Mouse (Mus musculus) limb, embryonic 13.5 days (tissue): Measurements from ENCODE around the gene Tiparp. TPM values are rescaled to one million over a fixed set of nuclear protein-coding genes. Genes with fewer than 3 reads are reported as not detected.

ENCODE experiments used
- ATAC-seq: fragments of 200-750 bp; cut with Nextera tagmentation; 2 replicates; pipeline ENCODE4 v1.8.0; 2017; ENCODE audit warnings: low read depth, moderate number of reproducible peaks, moderate TSS enrichment; ENCODE audit not compliant: low FRiP score
- H3K27ac ChIP-seq: fragments of 300-500 bp; sonication (generic); 2 replicates; pipeline ENCODE4 v1.5.1; 2015; ENCODE audit warnings: inconsistent platforms, mild to moderate bottlenecking, moderate library complexity
- H3K27me3 ChIP-seq: fragments of 300-500 bp; sonication (generic); 2 replicates; pipeline ENCODE4 v1.6.1; 2015; ENCODE audit warnings: mild to moderate bottlenecking, inconsistent platforms
- H3K36me3 ChIP-seq: fragments of 300-500 bp; sonication (generic); 2 replicates; pipeline ENCODE4 v1.6.1; 2015; ENCODE audit warnings: inconsistent platforms, mild to moderate bottlenecking, moderate library complexity
- H3K4me1 ChIP-seq: fragments of 300-500 bp; sonication (generic); 2 replicates; pipeline ENCODE4 v1.6.1; 2015; ENCODE audit warnings: inconsistent platforms
- H3K4me2 ChIP-seq: fragments of 300-500 bp; sonication (generic); replicated peaks from 2 replicates; pipeline ENCODE4 v1.6.1; 2015; ENCODE audit warnings: inconsistent platforms, mild to moderate bottlenecking, moderate library complexity
- H3K4me3 ChIP-seq: fragments of 300-500 bp; sonication (generic); 2 replicates; pipeline ENCODE4 v1.5.1; 2015; ENCODE audit warnings: moderate library complexity, mild to moderate bottlenecking, inconsistent platforms
- H3K9ac ChIP-seq: fragments of 300-500 bp; sonication (generic); 2 replicates; pipeline ENCODE4 v1.6.1; 2015; ENCODE audit warnings: mild to moderate bottlenecking, inconsistent platforms
- H3K9me3 ChIP-seq: fragments of 300-500 bp; sonication (generic); 2 replicates; pipeline ENCODE4 v1.6.1; 2016; ENCODE audit warnings: inconsistent platforms
- WGBS: fragments of 180-500 bp; shearing (Covaris S2); methylation state at CpG from one replicate; pipeline ENCODE4 v1.1.7; 2015; 5-methylcytosine and 5-hydroxymethylcytosine counted together
- polyA plus RNA-seq: library from polyadenylated mRNA; unstranded; fragments of >200 nt; fragmentation: Nextera tagmentation; extraction: Ambion mirVana; gene quantifications from 2 replicates; pipeline ENCODE4 v1.2.1, GENCODE M21; 2015

Tiparp gene
- polyA plus RNA-seq, 1 experiment from 2014 or later: 33.4 TPM

DNA sequence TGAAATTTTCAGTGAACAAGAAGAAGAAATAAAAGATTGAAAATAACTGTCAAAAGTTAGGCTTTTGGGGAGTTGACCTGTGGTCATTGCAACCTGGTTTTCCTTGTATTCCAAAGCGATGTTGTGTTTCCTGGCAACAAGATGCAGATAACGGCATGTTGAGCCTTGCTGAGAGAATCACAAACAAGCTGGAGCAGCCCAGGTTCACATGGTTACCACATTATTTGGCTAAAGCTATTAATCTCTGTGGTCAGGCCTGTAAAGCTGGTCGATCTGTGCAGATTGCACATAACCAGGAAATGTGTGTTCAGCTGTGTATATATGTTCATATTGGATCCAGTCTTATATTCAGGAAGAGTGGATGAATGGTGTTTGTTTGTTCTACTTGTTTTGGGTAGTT lies 5.4 kb downstream of the Tiparp start:
- no peak for ATAC-seq
- no peak overlapping the region for H3K4me2 ChIP-seq
- no peak overlapping the region for H3K4me3 ChIP-seq
- no peaks in the 10 kb centered on the region for H3K27me3 ChIP-seq
- peaks cover 11% of the 10 kb centered on the region; the same call in 1 of the 2 replicates for H3K36me3 ChIP-seq
- H3K27ac ChIP-seq: no peak overlapping the region
- peaks cover 12% of the 10 kb centered on the region for H3K4me1 ChIP-seq
- no peaks in the 10 kb centered on the region for H3K9me3 ChIP-seq
- H3K9ac ChIP-seq: no peak overlapping the region
- 32% methylated on average over 3 of the region's 3 CpGs for WGBS

DNA sequence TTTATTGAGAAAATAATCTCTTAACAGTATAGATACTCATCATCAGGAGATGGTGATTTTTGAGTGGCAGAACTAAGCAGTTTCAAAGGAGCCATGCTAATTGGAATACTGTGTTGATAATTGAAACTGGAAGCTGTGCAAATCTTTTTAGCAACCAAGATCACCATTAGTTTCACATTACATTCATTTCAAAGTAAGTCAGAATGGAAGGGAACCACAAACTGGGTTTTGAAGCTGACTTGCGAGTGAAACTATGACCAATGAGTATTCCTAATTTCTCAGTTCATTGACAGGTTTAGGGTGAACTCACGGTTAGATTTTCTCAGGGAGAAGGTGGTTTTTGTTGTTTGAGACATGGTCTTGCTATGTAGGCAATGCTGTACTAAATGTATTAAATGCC lies 6.3 kb downstream of the Tiparp start:
- H3K4me3 ChIP-seq: no peak overlapping the region
- H3K4me2 ChIP-seq: no peak overlapping the region
- WGBS: 45% methylated on average over 2 of the region's 2 CpGs
- no peaks in the 10 kb centered on the region for H3K27me3 ChIP-seq
- no peaks in the 10 kb centered on the region for H3K9me3 ChIP-seq
- no peak overlapping the region for H3K9ac ChIP-seq
- no peak for ATAC-seq
- H3K4me1 ChIP-seq: peaks cover 12% of the 10 kb centered on the region
- H3K36me3 ChIP-seq: peaks cover 11% of the 10 kb centered on the region; the same call in 1 of the 2 replicates
- no peak overlapping the region for H3K27ac ChIP-seq

DNA sequence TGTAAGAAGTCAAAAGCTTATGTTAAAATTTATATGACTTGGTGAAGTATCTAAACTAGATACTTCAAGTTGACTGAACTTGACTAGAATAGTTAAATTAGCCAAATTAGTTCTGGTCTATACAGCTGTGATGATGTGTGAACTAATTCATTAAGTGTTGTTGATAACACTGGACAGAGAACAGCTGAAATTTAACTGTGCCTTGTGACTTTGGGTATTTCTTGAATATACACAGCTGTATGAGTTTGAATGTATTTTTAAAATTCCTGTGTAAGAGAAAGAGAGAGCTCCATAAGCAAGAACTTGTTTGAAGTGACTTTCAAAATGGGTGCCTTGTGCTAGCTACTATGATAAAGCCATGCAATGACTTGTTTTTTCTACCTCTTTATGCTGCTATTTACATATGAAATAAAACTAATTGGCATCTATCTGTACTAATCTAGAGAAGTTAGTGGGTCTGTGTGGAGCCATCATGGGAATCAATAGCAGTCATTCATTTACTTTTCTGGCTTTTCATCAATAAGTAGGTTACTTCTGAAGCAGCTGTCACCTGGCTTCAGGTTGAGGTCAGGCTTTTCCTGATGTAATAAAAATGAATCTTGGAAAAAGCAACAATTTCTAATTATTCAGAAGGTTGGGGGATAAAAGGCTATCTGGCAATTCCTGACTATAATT lies 7.0 kb downstream of the Tiparp start:
- no peak for ATAC-seq
- H3K4me2 ChIP-seq: no peak overlapping the region
- H3K27me3 ChIP-seq: no peaks in the 10 kb centered on the region
- H3K9me3 ChIP-seq: no peaks in the 10 kb centered on the region
- H3K9ac ChIP-seq: no peak overlapping the region
- peaks cover 11% of the 10 kb centered on the region; the same call in 1 of the 2 replicates for H3K36me3 ChIP-seq
- H3K4me1 ChIP-seq: peaks cover 9% of the 10 kb centered on the region
- no peak overlapping the region for H3K27ac ChIP-seq
- no peak overlapping the region for H3K4me3 ChIP-seq

DNA sequence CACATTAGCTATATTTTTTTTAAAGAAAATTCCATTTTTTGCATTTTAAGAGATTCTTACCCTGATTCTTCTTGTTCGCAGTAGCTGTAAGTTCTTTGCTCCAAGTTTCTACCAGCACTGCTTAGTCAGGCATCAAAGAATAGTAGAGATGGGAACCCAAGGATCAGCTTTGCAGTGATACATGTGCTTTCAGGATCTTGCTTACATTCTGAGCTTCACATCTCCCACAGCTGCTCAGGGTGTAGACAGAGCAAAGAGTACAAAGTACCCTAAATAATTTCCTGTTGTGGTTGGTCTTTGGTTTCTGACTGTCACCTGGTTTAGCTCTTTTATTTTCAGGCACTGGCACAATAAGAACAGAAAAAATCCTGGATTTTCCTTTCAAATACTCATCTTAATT lies 9.1 kb downstream of the Tiparp start:
- Histone ChIP-seq H3K36me3 (peaks cover 6% of the 10 kb centered on the region; the same call in 1 of the 2 replicates), H3K27ac (no peak overlapping the region), H3K4me2 (no peak overlapping the region), H3K9me3 (no peaks in the 10 kb centered on the region), H3K9ac (no peak overlapping the region), H3K27me3 (no peaks in the 10 kb centered on the region), H3K4me1 (peaks cover 9% of the 10 kb centered on the region), H3K4me3 (no peak overlapping the region)
- ATAC-seq: no peak
- WGBS: 93% methylated on average over 1 of the region's 1 CpGs

DNA sequence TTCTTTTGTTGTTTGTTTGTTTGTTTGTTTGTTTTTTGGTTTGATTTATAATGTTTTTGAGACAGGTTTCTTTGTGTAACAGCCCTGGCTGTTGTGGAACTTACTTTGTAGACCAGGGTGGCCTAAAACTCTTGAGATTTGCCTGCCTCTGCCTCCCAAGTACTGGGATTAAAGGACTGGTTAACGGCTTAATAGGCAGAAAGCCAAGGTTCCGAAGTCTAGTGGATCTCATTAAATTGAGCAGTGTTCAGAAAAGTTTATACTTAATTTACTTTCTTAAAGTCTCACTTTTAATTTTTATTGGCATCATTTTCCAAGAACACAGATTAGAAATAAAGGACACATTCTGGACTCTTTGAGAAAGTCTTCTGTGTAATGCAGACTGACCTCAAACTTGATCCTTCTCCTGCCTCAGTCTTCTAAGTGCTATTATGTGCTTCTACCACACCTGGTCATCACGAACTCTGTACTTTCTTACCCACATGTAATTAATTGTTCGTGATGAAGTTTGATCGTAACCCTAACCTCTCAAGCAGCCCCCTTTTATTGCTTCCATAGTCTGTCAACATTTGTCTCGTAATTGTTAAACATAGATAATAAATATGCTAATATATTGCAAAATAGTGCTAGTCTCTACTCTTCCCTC lies 12.8 kb downstream of the Tiparp start:
- no peaks in the 10 kb centered on the region for H3K36me3 ChIP-seq
- no peak overlapping the region for H3K4me3 ChIP-seq
- H3K9ac ChIP-seq: no peak overlapping the region
- H3K27ac ChIP-seq: no peak overlapping the region
- no peak overlapping the region for H3K4me2 ChIP-seq
- no peaks in the 10 kb centered on the region for H3K9me3 ChIP-seq
- no peak for ATAC-seq
- 77% methylated on average over 6 of the region's 6 CpGs for WGBS
- 0 out of 2 replicates have a peak, but pooled peaks cover 2% of the 10 kb centered on the region for H3K4me1 ChIP-seq
- no peaks in the 10 kb centered on the region for H3K27me3 ChIP-seq

DNA sequence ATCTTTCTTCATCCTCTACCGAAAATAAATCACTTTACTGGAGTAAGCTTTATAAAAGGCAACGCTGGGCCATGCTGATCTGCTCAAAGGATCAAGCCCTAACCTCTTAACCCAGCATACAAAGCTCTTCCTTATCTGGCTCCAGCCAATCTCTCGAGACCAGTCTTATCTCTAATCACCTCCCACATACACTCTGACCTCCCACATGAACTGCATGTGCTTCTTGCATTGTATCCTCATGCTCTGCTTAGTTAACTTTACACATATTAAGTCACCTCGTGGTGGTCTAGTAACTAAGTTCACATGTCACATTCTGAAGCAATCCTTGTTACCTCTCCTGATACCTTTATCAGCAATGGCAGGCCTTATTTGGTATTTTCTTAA lies 13.3 kb downstream of the Tiparp start:
- Histone ChIP-seq H3K36me3 (no peaks in the 10 kb centered on the region), H3K9me3 (no peaks in the 10 kb centered on the region), H3K27me3 (no peaks in the 10 kb centered on the region), H3K4me3 (no peak overlapping the region), H3K4me2 (no peak overlapping the region), H3K9ac (no peak overlapping the region), H3K4me1 (0 out of 2 replicates have a peak, but pooled peaks cover 2% of the 10 kb centered on the region), H3K27ac (no peak overlapping the region)
- ATAC-seq: no peak
- WGBS: 60% methylated on average over 4 of the region's 4 CpGs

DNA sequence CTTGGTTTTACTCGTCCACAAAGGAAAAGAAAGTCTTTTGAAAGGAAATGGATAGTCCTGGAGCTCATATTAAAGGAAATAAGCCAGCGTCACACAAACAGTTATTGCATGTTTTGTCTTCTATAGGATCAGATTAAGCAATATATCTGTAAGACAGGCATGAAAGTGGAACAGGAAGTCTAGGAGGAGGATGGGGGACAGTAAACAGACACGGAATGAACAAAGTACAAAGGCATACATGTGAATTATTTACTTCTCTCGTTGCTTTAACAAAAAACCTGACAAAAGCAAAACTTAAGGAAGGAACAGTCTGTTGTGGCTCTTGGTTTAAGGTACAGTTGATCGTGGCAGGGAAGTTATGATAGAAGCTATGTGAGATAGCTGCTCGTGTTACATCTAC lies 21.6 kb downstream of the Tiparp start:
- no peak overlapping the region for H3K4me2 ChIP-seq
- no peaks in the 10 kb centered on the region for H3K27me3 ChIP-seq
- no peaks in the 10 kb centered on the region for H3K9me3 ChIP-seq
- no peak overlapping the region for H3K4me3 ChIP-seq
- H3K36me3 ChIP-seq: peaks cover 10% of the 10 kb centered on the region
- 87% methylated on average over 6 of the region's 6 CpGs for WGBS
- H3K27ac ChIP-seq: no peak overlapping the region
- H3K9ac ChIP-seq: no peak overlapping the region
- no peaks in the 10 kb centered on the region for H3K4me1 ChIP-seq
- no peak for ATAC-seq

DNA sequence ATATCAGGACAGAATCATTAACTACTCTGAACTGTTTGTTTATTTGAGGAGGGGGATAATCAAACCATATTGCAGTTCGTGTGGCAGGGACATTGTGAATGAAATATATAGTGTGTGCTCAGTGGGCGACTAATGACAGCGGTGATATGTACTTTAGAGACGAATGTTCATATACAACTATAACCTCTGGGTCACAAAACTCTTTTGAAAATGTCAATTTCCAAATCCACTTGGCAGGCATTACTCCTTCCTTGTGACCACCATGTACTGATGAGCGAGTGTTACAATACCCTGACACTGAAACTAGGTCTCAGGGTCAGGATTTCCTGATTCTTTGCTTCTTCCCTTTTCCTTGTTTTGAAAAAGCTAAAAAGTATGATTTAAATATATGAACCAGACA lies 22.9 kb downstream of the Tiparp start:
- H3K27ac ChIP-seq: no peak overlapping the region
- ATAC-seq: no peak
- no peaks in the 10 kb centered on the region for H3K9me3 ChIP-seq
- H3K4me2 ChIP-seq: no peak overlapping the region
- no peaks in the 10 kb centered on the region for H3K4me1 ChIP-seq
- no peaks in the 10 kb centered on the region for H3K27me3 ChIP-seq
- WGBS: 84% methylated on average over 5 of the region's 5 CpGs
- no peak overlapping the region for H3K9ac ChIP-seq
- peaks cover 10% of the 10 kb centered on the region for H3K36me3 ChIP-seq
- H3K4me3 ChIP-seq: no peak overlapping the region

DNA sequence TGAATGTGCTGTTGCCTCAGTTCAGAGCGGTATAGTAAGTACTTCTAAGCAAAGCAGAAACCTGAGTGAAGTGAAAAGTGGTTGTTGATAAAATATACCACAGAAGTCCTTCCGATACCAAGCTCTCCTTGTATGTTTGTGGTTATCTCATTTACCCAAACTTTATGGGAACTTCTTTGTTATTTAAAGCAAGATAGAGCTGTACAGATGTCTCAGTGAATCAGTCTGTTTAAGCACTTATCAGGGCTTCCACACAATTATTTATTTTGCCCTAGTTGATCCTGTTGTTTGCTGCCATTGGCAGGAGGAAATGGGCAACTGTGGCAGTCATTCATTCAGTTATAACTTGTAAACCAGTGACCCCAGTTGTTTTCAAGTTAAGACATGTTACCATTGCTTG lies 26.4 kb downstream of the Tiparp start:
- no peaks in the 10 kb centered on the region for H3K4me1 ChIP-seq
- H3K9ac ChIP-seq: no peak overlapping the region
- 93% methylated on average over 2 of the region's 2 CpGs for WGBS
- no peaks in the 10 kb centered on the region for H3K9me3 ChIP-seq
- no peak for ATAC-seq
- H3K4me2 ChIP-seq: no peak overlapping the region
- peaks cover 10% of the 10 kb centered on the region for H3K36me3 ChIP-seq
- no peak overlapping the region for H3K27ac ChIP-seq
- H3K27me3 ChIP-seq: no peaks in the 10 kb centered on the region
- H3K4me3 ChIP-seq: no peak overlapping the region

DNA sequence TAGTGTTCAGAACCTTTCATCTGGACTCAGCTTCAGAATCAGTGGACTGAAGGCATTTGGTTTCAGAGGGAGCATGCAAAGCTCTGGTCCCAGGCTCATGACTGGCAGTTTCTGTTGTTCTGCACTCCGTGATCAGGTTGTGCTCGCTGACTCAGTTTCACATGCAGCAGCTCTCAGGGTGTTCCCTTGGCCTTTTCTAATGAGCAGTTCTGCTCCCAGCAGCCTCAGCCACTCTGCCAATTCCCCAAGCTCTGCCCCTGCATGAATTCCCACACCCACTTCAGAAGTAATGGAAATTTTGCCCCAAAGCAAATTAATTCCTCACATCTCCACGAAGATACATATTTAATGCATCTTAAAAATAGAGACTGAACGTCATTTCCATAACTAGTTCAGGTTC lies 30.5 kb downstream of the Tiparp start:
- H3K9me3 ChIP-seq: no peaks in the 10 kb centered on the region
- ATAC-seq: no peak
- WGBS: 84% methylated on average over 4 of the region's 4 CpGs
- peaks cover 10% of the 10 kb centered on the region for H3K36me3 ChIP-seq
- no peak overlapping the region for H3K9ac ChIP-seq
- H3K4me3 ChIP-seq: no peak overlapping the region
- no peak overlapping the region for H3K27ac ChIP-seq
- H3K27me3 ChIP-seq: no peaks in the 10 kb centered on the region
- no peaks in the 10 kb centered on the region for H3K4me1 ChIP-seq
- H3K4me2 ChIP-seq: no peak overlapping the region

DNA sequence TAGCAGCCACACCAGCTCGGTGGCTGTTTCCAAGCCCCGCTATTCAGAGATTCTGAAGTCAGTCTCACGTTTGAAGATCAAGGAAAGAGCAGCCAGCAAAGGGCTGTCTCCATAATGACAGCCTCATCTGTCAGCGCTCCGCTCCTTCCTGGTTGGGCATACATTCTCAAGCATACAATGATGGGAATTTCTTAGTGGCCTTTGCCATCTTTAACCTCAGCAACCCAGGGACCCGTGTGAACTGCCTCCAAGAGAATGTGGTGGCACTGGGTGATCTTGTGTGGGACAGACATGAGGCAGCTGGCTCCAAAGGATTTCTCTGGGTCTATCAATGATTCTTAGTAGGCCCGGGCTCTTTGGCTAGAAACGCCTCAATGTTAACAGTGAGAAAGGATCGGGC lies 34.0 kb downstream of the Tiparp start:
- H3K9me3 ChIP-seq: no peaks in the 10 kb centered on the region

DNA sequence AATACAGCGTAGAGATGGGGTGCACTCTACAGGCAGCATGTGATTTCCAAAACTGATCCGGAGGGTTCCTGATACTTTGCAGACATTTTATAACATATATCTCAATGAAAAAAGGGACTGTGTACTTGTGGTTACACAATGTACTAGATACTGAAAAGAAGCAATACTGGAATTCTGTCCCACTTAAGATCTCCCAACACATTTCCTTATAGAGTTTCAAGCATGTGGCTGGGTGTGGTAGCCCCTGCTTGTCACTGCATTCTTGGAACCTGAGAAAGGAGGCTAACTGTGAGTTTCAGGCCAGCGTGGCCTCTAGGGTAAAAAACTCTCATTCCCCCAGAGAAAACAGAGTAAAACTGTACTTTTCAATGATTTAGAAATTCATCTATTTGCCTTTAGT lies 34.5 kb downstream of the Tiparp start:
- ATAC-seq: no peak
- H3K9me3 ChIP-seq: no peaks in the 10 kb centered on the region
- no peak overlapping the region for H3K9ac ChIP-seq
- peaks cover 8% of the 10 kb centered on the region; the same call in 1 of the 2 replicates for H3K4me1 ChIP-seq
- H3K4me3 ChIP-seq: no peak overlapping the region
- no peak overlapping the region for H3K4me2 ChIP-seq
- H3K36me3 ChIP-seq: no peaks in the 10 kb centered on the region
- H3K27me3 ChIP-seq: no peaks in the 10 kb centered on the region
- 87% methylated on average over 3 of the region's 3 CpGs for WGBS
- no peak overlapping the region for H3K27ac ChIP-seq

More for the DNA sequence above, 34.0 kb downstream of the Tiparp start:
- H3K4me3 ChIP-seq: no peak overlapping the region
- ATAC-seq: no peak
- H3K9ac ChIP-seq: no peak overlapping the region
- H3K36me3 ChIP-seq: no peaks in the 10 kb centered on the region
- no peaks in the 10 kb centered on the region for H3K27me3 ChIP-seq
- no peak overlapping the region for H3K27ac ChIP-seq
- no peak overlapping the region for H3K4me2 ChIP-seq
- 81% methylated on average over 9 of the region's 9 CpGs for WGBS
- peaks cover 8% of the 10 kb centered on the region; the same call in 1 of the 2 replicates for H3K4me1 ChIP-seq
